27 mouse cellular contexts compared by ENCODE assay signal in the genomic region with DNA sequence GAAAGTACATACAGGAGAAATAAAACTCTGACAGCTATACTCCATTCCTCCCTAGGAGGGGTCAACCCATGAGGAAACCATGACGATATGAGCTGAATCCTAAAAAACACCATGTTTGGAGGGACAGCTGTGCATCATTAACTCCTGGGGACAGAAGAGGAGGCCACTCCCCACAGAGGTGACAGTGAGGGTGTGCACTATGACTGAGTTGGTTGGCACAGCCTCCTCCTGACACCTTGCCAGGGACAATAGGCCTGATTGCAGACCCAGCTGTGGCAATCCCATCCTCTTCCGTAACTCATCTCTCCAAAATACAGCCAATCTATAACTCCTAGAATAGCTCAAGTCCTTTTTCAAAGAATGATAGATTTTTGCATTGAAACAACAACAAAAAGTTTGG.
A peak's percentile ranks its signal among the peaks of the same experiment; 100 is the strongest.
DNase-seq lines count a peak whose midpoint lies in the region; ATAC-seq and TF ChIP-seq lines count a peak whose summit lies in the region.
"Had no signal": no experiment of that assay in that cellular context is flagged by ENCODE, and none has a peak within 500 bp of the region (broad histone marks: within the 10 kb centered on the region; RNA-seq: fewer than 3 reads in every experiment).

No protein-coding gene starts in this region.

- H3K9me3 ChIP-seq in liver, postnatal 0 days (ENCODE audit: low read length), result no peaks in the 10 kb centered on the region
- H3K9me3 ChIP-seq in liver, embryonic 12.5 days (replicated peaks), result no peaks in the 10 kb centered on the region
- H3K9me3 ChIP-seq: heart, embryonic 15.5 days; limb, embryonic 10.5 days; midbrain, embryonic 10.5 days; midbrain, embryonic 15.5 days; neural tube, embryonic 15.5 days had no signal

- TF ChIP-seq CTCF in liver, postnatal 0 days (IDR thresholded peaks at IDR 0.05; ENCODE audit: low read depth), result no peak

- peak; percentile 22 for DNase-seq in adrenal gland, adult 2 months
- DNase-seq in adrenal gland, adult 18-20 months (ENCODE audit: low spot score in 2 of 2), result no peak
- DNase-seq in gastrocnemius, postnatal 14 days, result peak; percentile 12
- DNase-seq in gastrocnemius, postnatal 25 days, result no peak
- DNase-seq in liver, postnatal 0 days, result peak; percentile 28
- DNase-seq in testis, postnatal 10 days (ENCODE audit: low spot score), result peak; percentile 44
- DNase-seq in testis, postnatal 14 days (ENCODE audit: low spot score), result no peak
- DNase-seq: cerebellum, adult 2 months; cerebellum, postnatal 14 days; kidney, postnatal 14 days; layer of hippocampus, adult 9-11 months; retina, postnatal 1 day; right cerebral cortex, postnatal 14 days; thymus, postnatal 14 days had no signal

- peak; percentile 47; the same call in 1 of the 2 replicates for ATAC-seq in liver, postnatal 0 days
- ATAC-seq in liver, embryonic 12.5 days, result no peak
- ATAC-seq: activated CD4-positive, CD25-positive, alpha-beta regulatory T cell, adult 4 months; forebrain, embryonic 16.5 days; intestine, postnatal 0 days; midbrain, embryonic 15.5 days had no signal

- H3K4me3 ChIP-seq in liver, postnatal 0 days (ENCODE audit: low read depth, low read length), result no peak overlapping the region
- H3K4me3 ChIP-seq in liver, embryonic 12.5 days, result no peak overlapping the region
- H3K4me3 ChIP-seq: erythroblast, embryonic 14.5 days; heart, embryonic 15.5 days; limb, embryonic 10.5 days; limb, embryonic 15.5 days; midbrain, embryonic 10.5 days; midbrain, embryonic 15.5 days; neural tube, embryonic 15.5 days had no signal

- intact Hi-C loops in gastrocnemius, postnatal 14 days (cut with DNase I; ENCODE audit: low total_unique reads), result no loop called here

- WGBS in liver, postnatal 0 days (ENCODE audit: insufficient replicate concordance), result 73% methylated on average over 2 of the region's 2 CpGs
- 84% methylated on average over 2 of the region's 2 CpGs for WGBS in liver, embryonic 12.5 days (ENCODE audit: insufficient replicate concordance)

- H3K27ac ChIP-seq in liver, postnatal 0 days (ENCODE audit: low read depth), result no peak overlapping the region
- no peak overlapping the region for H3K27ac ChIP-seq in liver, embryonic 12.5 days
- H3K27ac ChIP-seq: heart, embryonic 15.5 days; hindbrain, embryonic 14.5 days; limb, embryonic 10.5 days; limb, embryonic 15.5 days; midbrain, embryonic 10.5 days; midbrain, embryonic 15.5 days; neural tube, embryonic 15.5 days had no signal

- no peaks in the 10 kb centered on the region for H3K36me3 ChIP-seq in liver, postnatal 0 days (replicated peaks; ENCODE audit: insufficient read depth, low read length)
- no peaks in the 10 kb centered on the region for H3K36me3 ChIP-seq in liver, embryonic 12.5 days
- H3K36me3 ChIP-seq: heart, embryonic 15.5 days; limb, embryonic 10.5 days; limb, embryonic 15.5 days; midbrain, embryonic 10.5 days; midbrain, embryonic 15.5 days; neural tube, embryonic 15.5 days had no signal

- H3K4me2 ChIP-seq in liver, postnatal 0 days (ENCODE audit: low read depth, low read length), result no peak overlapping the region
- H3K4me2 ChIP-seq in liver, embryonic 12.5 days, result no peak overlapping the region
- H3K4me2 ChIP-seq: heart, embryonic 15.5 days; hindbrain, embryonic 14.5 days; limb, embryonic 15.5 days; midbrain, embryonic 15.5 days; neural tube, embryonic 15.5 days had no signal

- no peaks in the 10 kb centered on the region for H3K27me3 ChIP-seq in liver, postnatal 0 days (ENCODE audit: insufficient read depth, low read length)
- H3K27me3 ChIP-seq in liver, embryonic 12.5 days (replicated peaks), result no peaks in the 10 kb centered on the region
- H3K27me3 ChIP-seq: CH12.LX; heart, embryonic 15.5 days; limb, embryonic 15.5 days; midbrain, embryonic 15.5 days; neural tube, embryonic 15.5 days had no signal

- no peak for TF ChIP-seq EP300 in liver, postnatal 0 days (IDR thresholded peaks at IDR 0.05; ENCODE audit: low read depth)

- no peaks in the 10 kb centered on the region for H3K4me1 ChIP-seq in liver, postnatal 0 days (ENCODE audit: insufficient read depth)
- no peaks in the 10 kb centered on the region for H3K4me1 ChIP-seq in liver, embryonic 12.5 days
- H3K4me1 ChIP-seq: heart, embryonic 15.5 days; limb, embryonic 15.5 days; midbrain, embryonic 10.5 days; midbrain, embryonic 15.5 days; neural tube, embryonic 15.5 days had no signal

- no peak overlapping the region for H3K9ac ChIP-seq in liver, postnatal 0 days (replicated peaks)
- no peak overlapping the region for H3K9ac ChIP-seq in liver, embryonic 12.5 days
- H3K9ac ChIP-seq: heart, embryonic 15.5 days; hindbrain, embryonic 14.5 days; limb, embryonic 15.5 days; midbrain, embryonic 15.5 days; neural tube, embryonic 15.5 days had no signal

Comparison
In these comparisons a context has a peak if more than half of its experiments do, and no peak if none do; other contexts are left out.
1. DNase-seq: peak in adrenal gland, adult 2 months (single experiment), gastrocnemius, postnatal 14 days (single experiment), liver, postnatal 0 days (single experiment) and testis, postnatal 10 days (single experiment); none in adrenal gland, adult 18-20 months (0 of 2), gastrocnemius, postnatal 25 days (single experiment) and testis, postnatal 14 days (single experiment).